Mouse (Mus musculus): ENCODE measurements around the gene Cd2ap. TPM values are rescaled to one million over a fixed set of nuclear protein-coding genes. Genes with fewer than 3 reads are reported as not detected.

The Cd2ap gene
- total and polyA plus RNA-seq, 3 experiments, result 10.7 to 14.3 TPM; not detected in 1

DNA sequence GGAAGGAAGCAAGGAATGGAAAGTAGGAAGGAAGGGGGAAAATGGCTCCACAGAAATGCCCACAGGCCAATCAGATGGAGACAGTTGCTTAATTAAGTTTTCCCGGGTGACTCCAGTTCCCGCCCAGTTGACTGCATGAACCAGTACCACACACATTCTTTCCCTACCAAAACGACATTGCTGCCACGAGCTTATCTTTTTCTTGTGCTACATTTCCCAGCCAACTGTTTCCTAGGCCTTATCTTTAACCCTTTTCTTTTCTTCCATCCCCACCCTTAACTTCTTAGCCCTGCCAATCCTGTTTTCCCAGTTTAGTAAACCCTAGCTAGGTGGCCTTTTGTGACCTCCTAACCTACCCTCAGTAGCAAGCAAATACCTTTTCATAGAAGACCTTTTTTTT lies 7.9 kb upstream of the Cd2ap start:
- Histone ChIP-seq H3K27me3 (ENCODE audit: control insufficient read depth in 1 of 2, insufficient read depth in 2 of 2, low read length in 2 of 2) (no peaks in the 10 kb centered on the region), H3K4me1 (ENCODE audit: control insufficient read depth in 1 of 2, insufficient read depth in 2 of 2, low read length in 2 of 2) (peaks cover 0 to 10% of the 10 kb centered on the region in 2 experiments; a peak in 2 of 4 replicates), H3K79me2 (ENCODE audit: control insufficient read depth, insufficient read depth, low read length, poor library complexity) (no peaks in the 10 kb centered on the region), H3K36me3 (ENCODE audit: control insufficient read depth in 1 of 2, insufficient read depth in 2 of 2, low read length in 2 of 2) (no peaks in the 10 kb centered on the region), H3K9me3 (replicated peaks; ENCODE audit: insufficient read depth, low read length) (no peaks in the 10 kb centered on the region), H3K4me3 (ENCODE audit: control insufficient read depth in 1 of 2, insufficient read depth in 1 of 2, low read depth in 2 of 2, low read length in 2 of 2) (no peak overlapping the region), H3K27ac (ENCODE audit: control insufficient read depth, low read depth, low read length) (no peak overlapping the region), H3K9ac (ENCODE audit: control insufficient read depth, low read depth, low read length, poor library complexity, severe bottlenecking) (no peak overlapping the region)
- DNase-seq (ENCODE audit: low read depth, low spot score), result peak; percentile 19
- TF ChIP-seq POLR2AphosphoS2 (IDR thresholded peaks at IDR 0.05; ENCODE audit: low read length) (no peak), RCOR1 (IDR thresholded peaks at IDR 0.05; ENCODE audit: low read depth, low read length) (no peak), GATA1 (IDR thresholded peaks at IDR 0.05; ENCODE audit: low read depth, low read length) (0 out of 2 replicates have a peak, but pooled peaks have one; percentile 26), EP300 (IDR thresholded peaks at IDR 0.05; ENCODE audit: low read depth in 1 of 2, low read length in 2 of 2) (peak; percentile 18 to 45; a peak in 2 of 4 replicates), MAZ (IDR thresholded peaks at IDR 0.05; ENCODE audit: low read depth, low read length) (no peak)

- Histone ChIP-seq H3K79me2 (ENCODE audit: control insufficient read depth, insufficient read depth, low read length, poor library complexity) (no peaks in the 10 kb centered on the region), H3K36me3 (ENCODE audit: control insufficient read depth in 1 of 2, insufficient read depth in 2 of 2, low read length in 2 of 2) (no peaks in the 10 kb centered on the region), H3K9ac (ENCODE audit: control insufficient read depth, low read depth, low read length, poor library complexity, severe bottlenecking) (no peak overlapping the region), H3K4me1 (ENCODE audit: control insufficient read depth in 1 of 2, insufficient read depth in 2 of 2, low read length in 2 of 2) (peaks cover 0 to 10% of the 10 kb centered on the region in 2 experiments; a peak in 2 of 4 replicates), H3K4me3 (ENCODE audit: control insufficient read depth in 1 of 2, insufficient read depth in 1 of 2, low read depth in 2 of 2, low read length in 2 of 2) (no peak overlapping the region), H3K9me3 (replicated peaks; ENCODE audit: insufficient read depth, low read length) (no peaks in the 10 kb centered on the region), H3K27ac (ENCODE audit: control insufficient read depth, low read depth, low read length) (no peak overlapping the region), H3K27me3 (ENCODE audit: control insufficient read depth in 1 of 2, insufficient read depth in 2 of 2, low read length in 2 of 2) (no peaks in the 10 kb centered on the region)
- peak; percentile 21 for DNase-seq (ENCODE audit: low read depth, low spot score)
- TF ChIP-seq POLR2AphosphoS2 (IDR thresholded peaks at IDR 0.05; ENCODE audit: low read length), result no peak
Observed at GRCm38 (mm10) chr17:42883769-42884168, 7.3 kb upstream of the Cd2ap start.

DNA sequence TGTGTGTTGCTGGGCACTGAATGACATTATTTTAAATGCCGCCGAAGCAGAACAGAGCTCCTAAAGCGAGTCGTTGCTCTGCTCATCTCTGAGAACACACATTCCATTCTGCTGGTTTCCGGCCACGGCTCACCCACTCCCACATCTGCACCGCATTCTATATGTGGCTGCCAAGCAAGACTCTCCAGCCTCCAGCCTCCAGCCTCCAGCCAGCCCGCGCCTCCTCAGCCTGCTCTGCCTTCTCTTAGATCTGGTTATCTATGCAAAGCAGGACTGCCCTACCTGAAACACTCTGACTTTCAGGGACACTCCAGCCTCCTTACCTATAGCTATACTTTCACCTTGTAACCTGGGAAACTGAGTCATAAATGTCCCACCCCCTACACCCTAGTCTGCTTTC lies 6.8 kb upstream of the Cd2ap start:
- no peaks in the 10 kb centered on the region for H3K79me2 ChIP-seq (ENCODE audit: control insufficient read depth, insufficient read depth, low read length, poor library complexity)
- H3K36me3 ChIP-seq (ENCODE audit: control insufficient read depth in 1 of 2, insufficient read depth in 2 of 2, low read length in 2 of 2), result no peaks in the 10 kb centered on the region
- no peaks in the 10 kb centered on the region for H3K27me3 ChIP-seq (ENCODE audit: control insufficient read depth in 1 of 2, insufficient read depth in 2 of 2, low read length in 2 of 2)
- peaks cover 0 to 10% of the 10 kb centered on the region in 2 experiments; a peak in 2 of 4 replicates for H3K4me1 ChIP-seq (ENCODE audit: control insufficient read depth in 1 of 2, insufficient read depth in 2 of 2, low read length in 2 of 2)
- H3K9me3 ChIP-seq (replicated peaks; ENCODE audit: insufficient read depth, low read length), result no peaks in the 10 kb centered on the region
- no peak overlapping the region for H3K9ac ChIP-seq (ENCODE audit: control insufficient read depth, low read depth, low read length, poor library complexity, severe bottlenecking)
- H3K27ac ChIP-seq (ENCODE audit: control insufficient read depth, low read depth, low read length), result no peak overlapping the region
- no peak for DNase-seq (ENCODE audit: low read depth, low spot score)
- H3K4me3 ChIP-seq (ENCODE audit: control insufficient read depth in 1 of 2, insufficient read depth in 1 of 2, low read depth in 2 of 2, low read length in 2 of 2), result no peak overlapping the region
- TF ChIP-seq ZKSCAN1 (IDR thresholded peaks at IDR 0.05; ENCODE audit: low read depth, low read length) (no peak), NELFE (IDR thresholded peaks at IDR 0.05; ENCODE audit: low read depth, low read length) (no peak), ZNF384 (IDR thresholded peaks at IDR 0.05; ENCODE audit: low read depth, low read length) (no peak), MEF2A (IDR thresholded peaks at IDR 0.05; ENCODE audit: extremely low read depth, insufficient replicate concordance, low read depth, low read length, poor library complexity, severe bottlenecking) (no peak), MXI1 (IDR thresholded peaks at IDR 0.05; ENCODE audit: low read depth, low read length) (no peak), HCFC1 (IDR thresholded peaks at IDR 0.05; ENCODE audit: low read depth, low read length) (no peak), CHD1 (IDR thresholded peaks at IDR 0.05; ENCODE audit: low read depth, low read length) (no peak), ZMIZ1 (IDR thresholded peaks at IDR 0.05; ENCODE audit: low read depth, low read length) (no peak), TBP (IDR thresholded peaks at IDR 0.05; ENCODE audit: low read depth, low read length) (no peak), MYB (IDR thresholded peaks at IDR 0.05; ENCODE audit: low read depth, low read length) (no peak), E2F4 (IDR thresholded peaks at IDR 0.05; ENCODE audit: borderline replicate concordance, low read depth, low read length) (no peak), ELF1 (IDR thresholded peaks at IDR 0.05; ENCODE audit: low read depth, low read length) (no peak), MAZ (IDR thresholded peaks at IDR 0.05; ENCODE audit: low read depth, low read length) (no peak), MAX (IDR thresholded peaks at IDR 0.05; ENCODE audit: low read length) (no peak), POLR2AphosphoS5 (IDR thresholded peaks at IDR 0.05; ENCODE audit: borderline replicate concordance, low read depth, low read length) (no peak)

All from MEL (cell line).